Mouse (Mus musculus): ENCODE measurements around the gene Lcn10.
"Not testable (repeated sequence)": the region's sequence is repeated elsewhere in the genome, so short reads cannot be mapped to it uniquely, and the experiment has no call there.

Gene Lcn10

DNA sequence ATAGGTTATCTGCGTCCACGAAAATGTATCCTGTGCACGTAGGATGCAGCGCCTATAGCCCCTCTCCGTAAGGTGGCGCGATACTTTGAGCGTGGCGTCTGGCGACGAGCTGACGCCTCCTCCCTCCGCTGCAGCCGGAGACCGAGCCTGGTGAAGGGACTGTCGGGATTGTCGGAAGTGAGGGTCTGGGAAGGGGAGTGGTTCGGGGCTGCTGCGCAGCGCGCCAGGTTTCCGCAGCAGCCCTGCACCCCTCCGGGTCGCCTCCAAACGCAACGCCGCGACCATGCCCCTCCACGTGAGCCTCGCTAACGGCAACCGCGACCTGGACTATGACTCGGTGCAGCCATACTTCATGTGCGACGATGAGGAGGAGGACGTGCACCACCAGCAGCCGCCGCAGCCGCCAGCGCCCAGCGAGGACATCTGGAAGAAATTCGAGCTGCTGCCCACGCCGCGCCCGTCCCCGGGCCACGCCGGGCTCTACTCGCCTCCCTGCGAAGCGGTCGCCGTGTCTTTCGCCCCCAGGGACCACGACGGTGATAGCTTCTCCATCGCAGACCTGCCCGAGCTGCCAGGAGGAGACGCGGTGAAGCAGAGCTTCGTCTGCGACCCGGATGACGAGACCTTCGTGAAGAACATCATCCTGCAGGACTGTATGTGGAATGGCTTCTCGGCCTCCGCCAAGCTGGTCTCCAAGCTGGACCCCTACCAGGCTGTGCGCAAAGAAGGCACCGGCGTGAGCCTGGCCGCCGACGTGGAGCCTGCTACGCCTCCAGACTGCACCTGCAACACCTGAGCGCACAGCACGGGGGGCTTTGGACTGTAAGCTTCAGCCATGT is 24.3 kb downstream of the Lcn10 start, which contains the start of gene Bmyc:
Gene Bmyc (plus strand): TSS at position 97 of the 839 bp plus-strand sequence.
- DNase-seq (ENCODE audit: low read depth, low spot score): peak; percentile 91

- DNase-seq (ENCODE audit: low read depth, low spot score): peak; percentile 59
These were observed 25.6 kb downstream of the Lcn10 start for GRCm38 (mm10) chr2:25708121-25708520.

DNA sequence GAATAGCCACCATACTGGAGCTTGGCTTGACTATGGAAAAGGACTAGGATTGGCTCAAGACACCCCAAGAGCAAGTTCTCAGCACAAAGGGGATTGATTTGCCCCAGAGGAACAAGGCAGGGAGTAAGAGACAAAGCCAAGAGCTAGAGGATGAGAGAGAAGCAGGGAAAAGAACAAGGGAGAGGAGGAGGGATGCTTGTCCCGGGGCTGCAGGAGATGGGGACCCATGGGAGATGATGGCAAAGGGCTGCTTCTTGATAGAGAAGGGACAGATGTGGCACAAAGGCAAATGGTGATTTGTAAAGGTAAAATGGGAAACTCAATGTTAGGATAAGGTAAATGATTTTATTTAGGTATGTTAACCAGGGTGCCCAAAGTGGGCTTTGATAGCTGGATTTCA is 26.5 kb downstream of the Lcn10 start:
- not testable (repeated sequence) for DNase-seq (ENCODE audit: low read depth, low spot score)

DNA sequence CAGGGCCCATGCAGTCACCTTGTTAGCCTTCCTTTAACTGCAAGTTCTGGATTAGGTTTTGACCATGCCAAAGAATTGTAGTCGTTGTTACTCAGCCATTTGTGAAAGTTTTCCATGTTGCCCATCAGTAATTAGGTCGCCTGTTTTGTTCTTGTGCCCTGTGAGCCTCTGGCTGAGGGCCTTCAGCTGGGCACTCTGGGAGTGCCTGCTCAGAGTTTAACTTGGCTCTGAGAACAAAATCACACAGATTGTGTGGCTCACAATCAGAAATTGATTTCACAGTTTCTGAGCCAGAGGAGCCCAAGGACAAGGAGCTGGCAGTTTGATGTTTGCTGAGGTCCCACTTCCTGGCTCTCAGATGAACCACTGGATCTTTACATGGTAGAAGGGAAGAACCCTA is 27.3 kb downstream of the Lcn10 start:
- DNase-seq (ENCODE audit: low read depth, low spot score): not testable (repeated sequence)

GRCm38 (mm10) chr2:25711641-25712040 is 29.1 kb downstream of the Lcn10 start:
- not testable (repeated sequence) for DNase-seq (ENCODE audit: low read depth, low spot score)

DNA sequence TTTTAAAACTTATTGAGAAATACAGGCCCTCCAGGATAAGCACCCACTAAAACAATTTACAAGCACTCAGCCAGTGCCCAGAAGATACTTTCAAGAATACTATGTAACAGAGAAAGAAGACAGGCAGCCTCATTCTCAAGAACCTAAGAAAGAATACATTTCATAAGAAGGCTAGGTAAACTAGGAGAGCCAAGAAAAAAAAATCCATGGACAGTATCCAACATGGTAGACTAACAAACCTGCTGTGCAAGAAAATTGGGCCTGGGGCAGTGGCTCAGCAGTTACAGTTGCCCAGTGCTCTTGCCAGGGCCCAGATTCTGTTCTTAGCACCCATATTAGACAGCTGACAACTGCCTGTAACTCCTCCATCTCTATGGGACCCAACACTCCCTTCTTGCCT is 34.7 kb downstream of the Lcn10 start:
- DNase-seq (ENCODE audit: low read depth, low spot score): no peak

DNA sequence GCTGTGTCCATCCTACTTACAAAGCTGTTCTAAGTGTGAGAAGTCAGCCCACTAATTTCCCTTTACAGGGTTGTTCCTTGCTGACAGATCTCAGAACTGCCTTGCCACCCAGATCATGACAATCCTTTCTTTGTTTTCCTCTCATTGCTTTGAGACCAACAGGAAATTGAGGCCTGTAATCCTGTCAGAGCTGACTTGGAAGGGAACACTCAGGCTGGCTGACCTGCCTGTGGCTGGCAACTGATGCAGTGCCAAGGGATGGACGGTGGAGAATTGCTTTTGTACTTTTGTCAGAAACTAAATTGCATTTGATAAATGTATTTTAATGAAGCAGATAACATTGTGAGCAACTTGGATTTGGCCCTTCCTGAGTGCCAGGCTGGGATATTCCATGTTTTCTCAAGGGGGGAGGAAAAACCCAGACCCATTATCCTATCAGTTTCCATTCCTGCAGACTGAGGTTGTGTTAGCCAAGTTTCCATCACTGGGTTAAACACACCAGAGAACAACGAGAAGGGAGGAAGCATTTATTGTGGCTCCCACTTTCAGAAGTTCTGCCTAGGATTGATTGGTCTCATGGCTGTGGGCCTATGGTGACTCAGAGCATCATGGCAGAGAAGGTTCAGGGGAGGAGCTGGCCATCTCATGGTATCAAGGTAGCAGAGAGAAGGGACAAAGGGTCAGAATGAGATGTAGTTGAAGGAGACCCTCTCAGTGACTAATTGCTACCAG is 50.8 kb downstream of the Lcn10 start:
- DNase-seq (ENCODE audit: low read depth, low spot score): no peak

Measured in ES-CJ7 (cell line).